Mouse (Mus musculus): ENCODE results near the gene Dhcr24. TPM values are rescaled to one million over a fixed set of nuclear protein-coding genes. Genes with fewer than 3 reads are reported as not detected.

Dhcr24 gene
- total RNA-seq (2017), result 10.6 and 14.8 TPM in 2 replicates

DNA sequence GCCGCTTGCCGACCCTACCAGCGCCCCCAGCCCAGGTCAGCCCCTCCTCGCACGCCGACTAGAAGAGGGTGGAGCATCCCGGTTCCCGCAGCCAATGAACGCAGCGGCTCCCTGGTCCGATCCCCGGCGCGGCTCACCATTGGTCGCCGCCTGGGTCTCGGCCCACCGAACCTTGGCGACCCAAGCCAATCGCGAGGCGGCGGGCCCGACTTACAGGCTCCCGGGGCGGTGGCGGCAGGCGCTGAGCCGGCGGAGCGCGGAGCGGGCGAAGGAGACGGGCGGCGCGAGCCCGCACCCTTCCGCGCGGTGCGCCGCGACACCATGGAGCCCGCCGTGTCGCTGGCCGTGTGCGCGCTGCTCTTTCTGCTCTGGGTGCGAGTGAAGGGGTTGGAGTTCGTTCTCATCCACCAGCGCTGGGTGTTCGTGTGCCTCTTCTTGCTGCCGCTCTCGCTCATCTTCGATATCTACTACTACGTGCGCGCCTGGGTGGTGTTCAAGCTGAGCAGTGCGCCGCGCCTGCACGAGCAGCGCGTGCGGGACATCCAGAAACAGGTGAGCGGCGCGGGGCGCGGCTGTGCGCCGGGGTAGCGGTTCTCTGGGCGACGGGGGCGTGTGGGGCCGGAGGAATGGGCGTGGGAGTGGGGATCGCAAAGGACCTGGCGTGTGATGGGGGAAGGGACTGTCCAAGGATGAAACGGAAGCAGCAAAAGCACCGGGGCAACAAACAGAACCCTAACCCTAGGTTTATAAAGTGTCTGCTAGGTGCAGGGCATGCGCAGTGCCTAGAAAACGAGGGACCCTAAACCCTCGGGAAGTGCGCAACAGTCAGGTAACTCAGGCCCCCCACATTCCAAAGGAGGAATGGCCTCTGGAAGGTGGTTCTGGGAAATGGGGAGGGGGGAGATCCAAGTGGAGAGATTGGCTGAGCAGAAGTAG, at the start of gene Dhcr24:
TSS of gene Dhcr24 (plus strand) at position 193 of the 936 bp plus-strand sequence.
- ATAC-seq (replicated peaks in 1 of 2; ENCODE audit: insufficient read depth in 1 of 2, low FRiP score in 2 of 2, low TSS enrichment in 1 of 2, low read depth in 1 of 2, poor library complexity in 2 of 2, severe bottlenecking in 2 of 2), result peak; percentile 81 to 89

DNA sequence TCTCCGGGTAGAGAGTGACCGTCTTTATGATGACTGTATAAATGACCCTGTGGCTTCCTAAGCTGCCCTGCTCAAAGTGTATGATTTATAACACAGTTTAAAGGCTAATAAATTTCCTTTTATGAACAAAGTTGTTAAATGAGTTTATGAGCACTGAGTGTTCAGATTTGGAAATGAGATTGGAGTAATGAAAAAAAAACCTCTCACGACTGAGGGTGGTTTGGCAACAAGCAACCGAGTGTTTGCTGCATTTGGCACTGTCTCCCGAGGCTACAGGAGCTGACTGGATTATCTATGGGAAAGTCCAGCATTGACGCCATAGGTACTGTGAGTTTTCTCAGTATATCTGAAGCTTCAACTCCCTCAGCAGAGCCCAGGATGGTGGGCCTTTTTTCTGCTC, 46.2 kb upstream of the Dhcr24 start:
- ATAC-seq (replicated peaks in 1 of 2; ENCODE audit: insufficient read depth in 1 of 2, low FRiP score in 2 of 2, low TSS enrichment in 1 of 2, low read depth in 1 of 2, poor library complexity in 2 of 2, severe bottlenecking in 2 of 2), result no peak

GRCm38 (mm10) chr4:106522547-106522946, 38.3 kb upstream of the Dhcr24 start:
- no peak for ATAC-seq (replicated peaks in 1 of 2; ENCODE audit: insufficient read depth in 1 of 2, low FRiP score in 2 of 2, low TSS enrichment in 1 of 2, low read depth in 1 of 2, poor library complexity in 2 of 2, severe bottlenecking in 2 of 2)

- ATAC-seq (replicated peaks in 1 of 2; ENCODE audit: insufficient read depth in 1 of 2, low FRiP score in 2 of 2, low TSS enrichment in 1 of 2, low read depth in 1 of 2, poor library complexity in 2 of 2, severe bottlenecking in 2 of 2), result 0 out of 4 replicates have a peak, but pooled peaks of 1 of the 2 experiments have one; percentile 50
These were observed 36.7 kb upstream of the Dhcr24 start for GRCm38 (mm10) chr4:106524131-106524530.

- no peak for ATAC-seq (replicated peaks in 1 of 2; ENCODE audit: insufficient read depth in 1 of 2, low FRiP score in 2 of 2, low TSS enrichment in 1 of 2, low read depth in 1 of 2, poor library complexity in 2 of 2, severe bottlenecking in 2 of 2)
These were observed 35.8 kb upstream of the Dhcr24 start for GRCm38 (mm10) chr4:106525001-106525400.

DNA sequence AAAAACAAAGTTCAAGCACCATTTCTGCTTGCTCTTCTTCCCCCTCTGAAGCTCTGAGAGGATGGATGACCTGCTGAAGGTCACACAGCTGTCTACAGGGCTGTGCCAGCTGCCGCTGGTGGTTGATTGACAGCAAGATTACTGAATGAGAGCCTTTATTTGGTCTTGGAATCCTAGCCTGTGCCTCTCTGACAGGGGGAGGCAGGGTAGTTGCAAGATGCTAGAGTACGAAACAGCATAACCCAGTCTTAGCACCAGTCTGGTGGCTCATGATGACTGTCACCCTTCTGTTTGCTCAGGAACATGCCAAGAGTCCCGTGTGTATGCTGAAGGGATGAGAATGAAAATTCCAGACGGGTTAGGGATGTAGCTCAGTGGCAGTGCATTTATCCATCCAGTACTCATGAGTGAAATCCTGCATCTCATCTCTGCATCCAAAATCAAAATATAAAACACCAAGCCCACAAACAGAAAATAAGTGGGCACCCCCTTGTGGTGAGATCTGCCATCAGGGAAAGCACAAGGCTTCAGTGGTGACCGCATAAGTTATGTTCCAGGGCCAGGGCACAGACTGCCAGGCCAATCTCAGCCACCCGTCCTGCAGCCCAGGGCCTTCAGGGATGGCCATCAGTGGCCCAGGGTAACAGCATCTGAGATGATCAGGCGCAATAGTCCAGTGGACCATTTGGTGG, 32.8 kb upstream of the Dhcr24 start:
- ATAC-seq (replicated peaks in 1 of 2; ENCODE audit: insufficient read depth in 1 of 2, low FRiP score in 2 of 2, low TSS enrichment in 1 of 2, low read depth in 1 of 2, poor library complexity in 2 of 2, severe bottlenecking in 2 of 2), result no peak

GRCm38 (mm10) chr4:106529375-106530112, 31.3 kb upstream of the Dhcr24 start:
- ATAC-seq (replicated peaks in 1 of 2; ENCODE audit: insufficient read depth in 1 of 2, low FRiP score in 2 of 2, low TSS enrichment in 1 of 2, low read depth in 1 of 2, poor library complexity in 2 of 2, severe bottlenecking in 2 of 2), result peak; percentile 85 to 96

GRCm38 (mm10) chr4:106530113-106530482, 30.7 kb upstream of the Dhcr24 start:
- ATAC-seq (replicated peaks in 1 of 2; ENCODE audit: insufficient read depth in 1 of 2, low FRiP score in 2 of 2, low TSS enrichment in 1 of 2, low read depth in 1 of 2, poor library complexity in 2 of 2, severe bottlenecking in 2 of 2), result no peak

- ATAC-seq (replicated peaks in 1 of 2; ENCODE audit: insufficient read depth in 1 of 2, low FRiP score in 2 of 2, low TSS enrichment in 1 of 2, low read depth in 1 of 2, poor library complexity in 2 of 2, severe bottlenecking in 2 of 2), result no peak
These were observed 27.3 kb upstream of the Dhcr24 start for GRCm38 (mm10) chr4:106533421-106534080.

GRCm38 (mm10) chr4:106534256-106534655, 26.6 kb upstream of the Dhcr24 start:
- ATAC-seq (replicated peaks in 1 of 2; ENCODE audit: insufficient read depth in 1 of 2, low FRiP score in 2 of 2, low TSS enrichment in 1 of 2, low read depth in 1 of 2, poor library complexity in 2 of 2, severe bottlenecking in 2 of 2), result no peak

- ATAC-seq (replicated peaks in 1 of 2; ENCODE audit: insufficient read depth in 1 of 2, low FRiP score in 2 of 2, low TSS enrichment in 1 of 2, low read depth in 1 of 2, poor library complexity in 2 of 2, severe bottlenecking in 2 of 2), result no peak
These were observed 21.1 kb upstream of the Dhcr24 start for GRCm38 (mm10) chr4:106539756-106540155.

DNA sequence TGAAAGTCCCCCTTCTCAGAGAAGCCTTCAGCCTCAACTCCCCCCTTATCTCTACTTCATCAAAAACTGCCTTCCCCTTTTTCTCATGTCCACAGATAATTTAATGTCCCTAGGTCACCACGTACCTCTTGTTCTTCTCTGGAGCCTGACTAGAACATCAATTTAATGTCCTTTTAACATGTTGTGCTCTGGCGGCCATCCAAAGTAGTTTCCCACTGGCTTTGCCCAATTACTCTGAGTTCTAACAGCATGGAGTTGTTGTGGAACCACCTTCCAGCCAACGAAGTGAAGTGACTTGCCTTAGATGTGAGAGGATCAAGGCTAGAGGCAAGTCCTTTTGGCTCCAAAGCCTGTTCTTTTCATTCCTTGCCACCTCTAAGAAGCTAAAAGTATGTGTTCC, 19.3 kb upstream of the Dhcr24 start:
- ATAC-seq (replicated peaks in 1 of 2; ENCODE audit: insufficient read depth in 1 of 2, low FRiP score in 2 of 2, low TSS enrichment in 1 of 2, low read depth in 1 of 2, poor library complexity in 2 of 2, severe bottlenecking in 2 of 2), result no peak

DNA sequence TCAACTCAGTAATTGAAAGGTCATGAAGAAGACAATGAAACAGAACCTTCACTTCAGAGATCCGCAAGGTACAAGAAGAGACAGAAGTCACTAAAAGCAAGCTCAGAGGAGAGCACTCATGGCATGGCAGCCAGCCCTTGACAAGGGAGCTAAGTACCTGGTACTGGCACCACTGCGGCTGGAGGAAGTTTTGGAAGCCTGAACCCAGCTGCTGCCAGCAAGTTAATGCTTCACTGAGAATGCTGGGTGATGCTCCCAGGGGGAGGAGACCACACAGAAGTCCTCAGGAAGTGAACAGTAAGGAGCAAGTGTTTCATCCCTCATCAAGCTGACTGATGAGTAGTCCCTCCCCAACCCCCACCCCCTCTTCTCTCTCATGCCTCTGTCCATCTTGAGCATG, 18.6 kb upstream of the Dhcr24 start:
- ATAC-seq (replicated peaks in 1 of 2; ENCODE audit: insufficient read depth in 1 of 2, low FRiP score in 2 of 2, low TSS enrichment in 1 of 2, low read depth in 1 of 2, poor library complexity in 2 of 2, severe bottlenecking in 2 of 2), result no peak

- peak in 1 of 2 experiments; percentile 51; a peak in 2 of 4 replicates for ATAC-seq (replicated peaks in 1 of 2; ENCODE audit: insufficient read depth in 1 of 2, low FRiP score in 2 of 2, low TSS enrichment in 1 of 2, low read depth in 1 of 2, poor library complexity in 2 of 2, severe bottlenecking in 2 of 2)
These were observed 14.9 kb upstream of the Dhcr24 start for GRCm38 (mm10) chr4:106545817-106546373.

- ATAC-seq (replicated peaks in 1 of 2; ENCODE audit: insufficient read depth in 1 of 2, low FRiP score in 2 of 2, low TSS enrichment in 1 of 2, low read depth in 1 of 2, poor library complexity in 2 of 2, severe bottlenecking in 2 of 2), result no peak
These were observed 13.9 kb upstream of the Dhcr24 start for GRCm38 (mm10) chr4:106546896-106547295.

- ATAC-seq (replicated peaks in 1 of 2; ENCODE audit: insufficient read depth in 1 of 2, low FRiP score in 2 of 2, low TSS enrichment in 1 of 2, low read depth in 1 of 2, poor library complexity in 2 of 2, severe bottlenecking in 2 of 2), result no peak
These were observed 12.7 kb upstream of the Dhcr24 start for GRCm38 (mm10) chr4:106548113-106548512.

All from hematopoietic stem cell, adult 5-6 weeks (primary cell).